Mouse (Mus musculus): ENCODE results near the gene Ikbkg. TPM values are rescaled to one million over a fixed set of nuclear protein-coding genes. Genes with fewer than 3 reads are reported as not detected.
"Not testable (repeated sequence)": the region's sequence is repeated elsewhere in the genome, so short reads cannot be mapped to it uniquely, and the experiment has no call there.

The Ikbkg gene
- polyA plus RNA-seq, 1 experiment from 2014 or later: 27.7 TPM

DNA sequence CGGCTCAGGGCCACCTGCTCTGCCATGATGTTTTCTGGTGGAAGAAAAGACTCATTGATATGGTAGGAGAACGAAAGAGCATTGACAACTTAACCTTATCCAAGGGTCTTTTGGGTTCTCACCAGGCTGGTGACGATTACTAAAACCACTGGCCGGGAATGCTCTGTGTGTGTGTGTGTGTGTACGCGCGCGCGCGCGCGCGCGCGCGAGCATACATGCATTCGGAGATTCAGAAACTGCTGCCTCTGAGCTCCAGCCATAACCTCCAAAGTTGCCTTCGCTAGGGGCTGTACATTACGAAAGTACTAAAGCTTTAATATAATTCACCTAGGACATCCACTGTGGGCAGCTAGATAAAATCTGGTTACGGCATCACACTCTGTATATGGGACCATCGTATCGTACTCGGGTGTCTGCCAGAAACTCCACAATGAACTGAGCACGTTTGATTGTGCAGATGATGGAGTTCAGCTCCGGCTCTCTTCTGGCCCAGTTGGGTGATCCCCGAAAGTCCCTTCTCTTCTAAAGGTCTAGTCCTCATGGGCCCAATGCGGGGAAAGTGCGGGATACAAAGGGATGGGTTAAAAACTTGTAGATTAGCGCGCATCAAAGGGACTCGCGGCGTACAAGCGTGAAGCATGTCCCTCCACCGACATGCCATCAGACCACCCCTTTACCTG is 35.2 kb downstream of the Ikbkg start:
- ATAC-seq (ENCODE audit: insufficient read depth, low FRiP score, low TSS enrichment) (peak; percentile 39), DNase-seq (ENCODE audit: low spot score) (peak; percentile 40)
- Histone ChIP-seq H3K4me3 (ENCODE audit: low read depth, low read length) (peak overlapping the region; percentile 56), H3K9me3 (ENCODE audit: control insufficient read depth, low read length) (no peaks in the 10 kb centered on the region), H3K9ac (ENCODE audit: low read length) (peak overlapping the region; percentile 44), H3K4me1 (ENCODE audit: control insufficient read depth, insufficient read depth, low read length) (no peaks in the 10 kb centered on the region), H3K27me3 (ENCODE audit: control insufficient read depth, insufficient read depth, low read length) (no peaks in the 10 kb centered on the region), H3K4me2 (ENCODE audit: low read depth) (peak overlapping the region; percentile 54), H3K27ac (ENCODE audit: low read depth, low read length) (no peak overlapping the region), H3K36me3 (ENCODE audit: control insufficient read depth, insufficient read depth, low read length) (no peaks in the 10 kb centered on the region)
- 21% methylated on average over 35 of the region's 35 CpGs for WGBS

DNA sequence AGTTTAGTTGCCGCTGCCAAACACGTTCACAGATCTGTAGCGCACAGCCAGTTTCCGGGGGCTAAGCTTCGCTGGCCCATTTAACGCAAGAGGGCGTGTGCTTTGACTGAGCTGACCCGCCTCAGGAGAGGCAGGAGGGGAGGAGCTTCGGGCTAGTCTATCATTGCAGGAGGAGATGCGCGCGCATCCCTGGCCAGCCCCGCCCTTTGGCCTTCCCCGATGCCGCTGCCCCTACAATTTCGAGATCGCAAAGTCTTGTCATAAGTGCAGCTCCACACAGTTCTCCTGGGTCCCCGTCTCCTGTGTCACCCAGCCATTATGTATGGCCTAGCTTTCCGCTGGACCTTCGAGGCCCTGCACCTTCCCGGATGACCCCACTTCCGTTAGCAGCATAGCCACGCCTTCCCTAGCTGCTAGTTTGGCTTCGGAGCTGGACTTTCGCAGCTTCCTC is 35.8 kb downstream of the Ikbkg start, which contains the start of gene G6pdx:
TSS of gene G6pdx (minus strand) at position 369 of the 451 bp plus-strand sequence.
- Histone ChIP-seq H3K9me3 (ENCODE audit: control insufficient read depth, low read length) (no peaks in the 10 kb centered on the region), H3K27me3 (ENCODE audit: control insufficient read depth, insufficient read depth, low read length) (no peaks in the 10 kb centered on the region), H3K9ac (ENCODE audit: low read length) (peak within 1 kb of the TSS; percentile 50), H3K4me2 (ENCODE audit: low read depth) (peak within 1 kb of the TSS; percentile 54), H3K4me3 (ENCODE audit: low read depth, low read length) (peak within 1 kb of the TSS; percentile 56), H3K27ac (ENCODE audit: low read depth, low read length) (peak within 1 kb of the TSS; percentile 53), H3K36me3 (ENCODE audit: control insufficient read depth, insufficient read depth, low read length) (no peaks in the 10 kb centered on the region), H3K4me1 (ENCODE audit: control insufficient read depth, insufficient read depth, low read length) (no peaks in the 10 kb centered on the region)
- DNase-seq (ENCODE audit: low spot score) (peak; percentile 87), ATAC-seq (ENCODE audit: insufficient read depth, low FRiP score, low TSS enrichment) (peak; percentile 80)
- 20% methylated on average over 25 of the region's 25 CpGs for WGBS

DNA sequence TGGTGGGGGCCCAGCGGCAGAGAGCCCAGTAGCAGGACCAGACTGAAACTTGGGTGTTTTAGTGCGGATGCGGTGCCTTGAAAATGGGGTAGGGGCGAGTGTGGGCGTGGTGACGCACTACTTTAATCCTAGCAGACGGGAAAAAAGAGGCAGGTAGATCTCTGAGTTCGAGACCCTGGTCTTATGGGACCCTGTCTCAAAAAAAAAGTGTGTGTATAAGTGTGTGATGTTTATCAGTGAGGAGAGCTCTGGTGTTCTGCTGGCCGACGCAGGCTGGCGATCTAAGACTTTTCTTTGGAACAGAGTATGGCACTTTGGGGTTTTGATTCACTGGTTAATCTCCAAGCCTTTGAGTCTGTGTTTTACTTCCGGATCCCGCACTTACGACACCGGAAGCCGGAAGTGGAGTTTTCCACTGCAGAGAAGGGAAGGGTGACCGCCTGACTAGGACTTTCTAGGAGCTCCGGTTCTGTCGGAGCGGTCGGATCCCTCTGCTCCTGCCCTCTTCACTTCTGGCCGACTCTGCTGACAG is 36.3 kb downstream of the Ikbkg start:
- peak overlapping the region; percentile 36 for H3K4me2 ChIP-seq (ENCODE audit: low read depth)
- WGBS: 20% methylated on average over 22 of the region's 22 CpGs
- peak; percentile 77 for DNase-seq (ENCODE audit: low spot score)
- no peaks in the 10 kb centered on the region for H3K9me3 ChIP-seq (ENCODE audit: control insufficient read depth, low read length)
- H3K4me3 ChIP-seq (ENCODE audit: low read depth, low read length): peak overlapping the region; percentile 56
- H3K27me3 ChIP-seq (ENCODE audit: control insufficient read depth, insufficient read depth, low read length): no peaks in the 10 kb centered on the region
- no peaks in the 10 kb centered on the region for H3K36me3 ChIP-seq (ENCODE audit: control insufficient read depth, insufficient read depth, low read length)
- H3K27ac ChIP-seq (ENCODE audit: low read depth, low read length): peak overlapping the region; percentile 53
- peak overlapping the region; percentile 50 for H3K9ac ChIP-seq (ENCODE audit: low read length)
- no peaks in the 10 kb centered on the region for H3K4me1 ChIP-seq (ENCODE audit: control insufficient read depth, insufficient read depth, low read length)
- ATAC-seq (ENCODE audit: insufficient read depth, low FRiP score, low TSS enrichment): peak; percentile 67

DNA sequence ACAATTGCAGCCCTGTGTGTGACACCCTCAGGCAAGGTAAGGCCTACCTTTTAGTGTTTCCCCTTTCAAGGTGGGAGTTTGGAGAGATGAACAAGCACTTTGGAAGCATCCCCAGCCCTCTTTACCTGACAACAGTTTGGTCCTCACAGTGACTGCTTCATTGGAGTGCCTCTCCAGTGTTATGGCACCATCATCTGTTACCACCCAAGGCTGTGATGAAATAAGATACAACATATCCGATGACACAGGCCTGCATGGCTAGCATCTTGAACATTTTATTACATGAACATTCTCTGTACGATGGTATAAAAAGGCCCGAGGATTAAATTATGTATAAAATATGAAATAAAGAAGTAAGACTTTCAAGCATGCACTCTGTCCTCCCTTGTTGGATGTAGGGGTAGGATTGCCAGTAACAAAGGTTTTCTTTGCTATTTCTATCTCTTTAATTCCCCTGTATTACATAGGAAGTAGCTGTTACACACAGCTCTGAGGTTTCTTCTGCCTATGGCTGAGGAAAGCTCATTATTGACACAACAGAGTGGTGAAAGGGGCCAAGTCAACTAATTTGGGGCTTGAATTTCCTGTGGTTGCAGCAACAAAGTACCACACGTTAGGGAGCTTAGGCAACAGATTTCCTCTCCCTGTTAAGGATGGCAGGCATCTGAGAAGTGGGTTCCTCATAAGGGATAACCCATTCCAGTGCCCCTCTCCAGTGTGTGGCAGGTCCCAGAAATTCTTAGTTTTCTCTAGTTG is 58.2 kb downstream of the Ikbkg start:
- Histone ChIP-seq H3K4me3 (ENCODE audit: low read depth, low read length) (no peak overlapping the region), H3K27ac (ENCODE audit: low read depth, low read length) (no peak overlapping the region), H3K9me3 (ENCODE audit: control insufficient read depth, low read length) (no peaks in the 10 kb centered on the region), H3K4me2 (ENCODE audit: low read depth) (no peak overlapping the region), H3K27me3 (ENCODE audit: control insufficient read depth, insufficient read depth, low read length) (no peaks in the 10 kb centered on the region), H3K36me3 (ENCODE audit: control insufficient read depth, insufficient read depth, low read length) (no peaks in the 10 kb centered on the region), H3K9ac (ENCODE audit: low read length) (no peak overlapping the region), H3K4me1 (ENCODE audit: control insufficient read depth, insufficient read depth, low read length) (no peaks in the 10 kb centered on the region)
- WGBS: 79% methylated on average over 4 of the region's 4 CpGs
- DNase-seq (ENCODE audit: low spot score) (no peak), ATAC-seq (ENCODE audit: insufficient read depth, low FRiP score, low TSS enrichment) (no peak)

DNA sequence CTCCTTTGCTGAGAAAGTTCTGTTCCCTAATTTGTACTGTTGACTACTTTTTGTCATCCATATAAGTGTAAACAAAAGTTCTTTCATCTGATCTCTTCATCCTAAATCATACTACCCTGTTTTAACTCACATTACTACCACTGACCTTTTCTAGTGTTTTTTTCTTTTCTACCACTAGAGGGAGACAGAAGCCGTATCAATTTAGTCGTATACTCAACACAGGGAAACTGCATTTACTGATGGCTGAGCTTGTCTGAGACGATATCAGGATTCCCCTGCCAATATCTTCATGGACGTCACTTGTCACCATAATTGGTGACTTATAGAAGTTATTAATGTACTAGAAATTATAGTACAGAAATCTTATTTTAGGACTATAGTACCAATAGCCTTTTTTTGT is 59.7 kb downstream of the Ikbkg start:
- 12% methylated on average over 4 of the region's 4 CpGs for WGBS

DNA sequence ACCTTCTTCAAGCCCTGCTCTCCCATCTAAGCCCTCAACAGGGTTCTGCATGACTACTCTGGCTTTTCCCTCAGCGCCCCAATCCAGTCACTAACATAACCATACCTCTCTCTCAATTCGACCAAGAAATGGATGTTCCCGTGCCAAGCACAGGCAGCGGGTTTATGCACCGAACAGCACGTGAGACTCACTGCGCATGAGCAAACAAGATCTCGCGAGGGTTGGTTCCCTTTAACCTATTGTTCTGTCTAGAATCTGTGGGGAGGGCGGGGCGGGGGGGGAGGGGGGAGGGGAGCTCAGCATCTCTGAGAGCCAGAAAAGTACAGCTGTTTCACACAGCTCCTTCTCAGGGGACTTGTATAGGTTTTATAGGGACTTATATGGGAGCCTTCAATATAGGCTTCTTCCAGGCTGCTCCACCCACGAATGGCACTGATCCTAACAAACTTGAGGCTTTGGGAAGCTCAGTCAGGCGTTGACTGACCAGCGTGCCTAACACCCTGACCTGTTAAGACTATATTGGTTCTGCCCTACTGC is 88.3 kb downstream of the Ikbkg start, which contains the start of gene Gm6880:
TSS of gene Gm6880 (minus strand) at position 51 of the 537 bp plus-strand sequence.
- not testable (repeated sequence) for H3K27ac ChIP-seq (ENCODE audit: low read depth, low read length); H3K4me1 ChIP-seq (ENCODE audit: control insufficient read depth, insufficient read depth, low read length); H3K27me3 ChIP-seq (ENCODE audit: control insufficient read depth, insufficient read depth, low read length); H3K9ac ChIP-seq (ENCODE audit: low read length); H3K36me3 ChIP-seq (ENCODE audit: control insufficient read depth, insufficient read depth, low read length); H3K9me3 ChIP-seq (ENCODE audit: control insufficient read depth, low read length); H3K4me3 ChIP-seq (ENCODE audit: low read depth, low read length); ATAC-seq (ENCODE audit: insufficient read depth, low FRiP score, low TSS enrichment); H3K4me2 ChIP-seq (ENCODE audit: low read depth); DNase-seq (ENCODE audit: low spot score)
- 78% methylated on average over 12 of the region's 14 CpGs for WGBS

More for the DNA sequence above, 59.7 kb downstream of the Ikbkg start:
- no peaks in the 10 kb centered on the region for H3K27me3 ChIP-seq (ENCODE audit: control insufficient read depth, insufficient read depth, low read length)
- no peak for ATAC-seq (ENCODE audit: insufficient read depth, low FRiP score, low TSS enrichment)
- H3K9ac ChIP-seq (ENCODE audit: low read length): no peak overlapping the region
- H3K36me3 ChIP-seq (ENCODE audit: control insufficient read depth, insufficient read depth, low read length): no peaks in the 10 kb centered on the region
- H3K27ac ChIP-seq (ENCODE audit: low read depth, low read length): no peak overlapping the region
- H3K4me1 ChIP-seq (ENCODE audit: control insufficient read depth, insufficient read depth, low read length): no peaks in the 10 kb centered on the region
- no peak for DNase-seq (ENCODE audit: low spot score)
- no peaks in the 10 kb centered on the region for H3K9me3 ChIP-seq (ENCODE audit: control insufficient read depth, low read length)
- H3K4me3 ChIP-seq (ENCODE audit: low read depth, low read length): no peak overlapping the region
- H3K4me2 ChIP-seq (ENCODE audit: low read depth): no peak overlapping the region

DNA sequence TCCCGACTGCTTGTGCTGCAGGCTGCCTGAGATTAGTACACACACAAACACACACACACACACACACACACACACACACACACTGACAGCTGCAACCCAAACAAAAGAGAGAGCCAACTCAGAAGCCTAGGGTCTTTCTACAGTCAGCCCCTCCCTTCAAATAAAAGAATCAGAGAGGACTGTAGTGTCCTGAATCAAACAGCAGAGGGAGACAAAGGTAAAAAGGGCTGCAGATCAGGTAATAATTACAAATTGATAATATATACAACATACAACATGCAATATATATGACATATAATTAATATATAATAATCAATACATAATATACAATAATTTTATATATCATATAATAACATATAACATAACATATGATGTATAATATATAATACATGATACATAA is 104.0 kb downstream of the Ikbkg start:
- H3K27me3 ChIP-seq (ENCODE audit: control insufficient read depth, insufficient read depth, low read length): no peaks in the 10 kb centered on the region
- WGBS: 46% methylated on average over 1 of the region's 1 CpGs
- H3K4me1 ChIP-seq (ENCODE audit: control insufficient read depth, insufficient read depth, low read length): no peaks in the 10 kb centered on the region
- no peak overlapping the region for H3K27ac ChIP-seq (ENCODE audit: low read depth, low read length)
- ATAC-seq (ENCODE audit: insufficient read depth, low FRiP score, low TSS enrichment) (no peak), DNase-seq (ENCODE audit: low spot score) (no peak)
- H3K9ac ChIP-seq (ENCODE audit: low read length): no peak overlapping the region
- no peaks in the 10 kb centered on the region for H3K36me3 ChIP-seq (ENCODE audit: control insufficient read depth, insufficient read depth, low read length)
- no peaks in the 10 kb centered on the region for H3K9me3 ChIP-seq (ENCODE audit: control insufficient read depth, low read length)
- no peak overlapping the region for H3K4me3 ChIP-seq (ENCODE audit: low read depth, low read length)
- H3K4me2 ChIP-seq (ENCODE audit: low read depth): no peak overlapping the region
